Mouse (Mus musculus) heart, embryonic 10.5 days (tissue): Measurements from ENCODE around the gene Nusap1. TPM values are rescaled to one million over a fixed set of nuclear protein-coding genes. Genes with fewer than 3 reads are reported as not detected.

Experiments
- polyA plus RNA-seq: library from polyadenylated mRNA; unstranded; fragments of >200 nt; fragmentation: Nextera tagmentation; extraction: Ambion mirVana; gene quantifications from 2 replicates; pipeline ENCODE4 v1.2.1, GENCODE M21; 2016

Nusap1 gene
- polyA plus RNA-seq, 1 experiment from 2014 or later = 56.7 TPM

Other genes with a start within 250 kb of the Nusap1 start
- 2.7 and 3.4 TPM in 2 replicates for gene Ino80, start 140.6 kb upstream of the Nusap1 start, polyA plus RNA-seq
- 0.31 and 0.34 TPM in 2 replicates for gene Exd1, start 70.7 kb upstream of the Nusap1 start, polyA plus RNA-seq
- 42.4 and 47.4 TPM in 2 replicates for gene Chp1, start 70.6 kb upstream of the Nusap1 start, polyA plus RNA-seq
- gene Oip5, start 171 bp downstream of the Nusap1 start, polyA plus RNA-seq = 30.1 and 30.8 TPM in 2 replicates
- gene Ndufaf1, start 44.5 kb downstream of the Nusap1 start, polyA plus RNA-seq = 58.3 and 65.4 TPM in 2 replicates
- gene Rtf1, start 56.8 kb downstream of the Nusap1 start, polyA plus RNA-seq = 26.4 and 37.4 TPM in 2 replicates
- gene Itpka, start 124.0 kb downstream of the Nusap1 start, polyA plus RNA-seq = 2.7 and 3.1 TPM in 2 replicates
- gene Ltk, start 142.1 kb downstream of the Nusap1 start, polyA plus RNA-seq = 0.10 and 0.13 TPM in 2 replicates
- gene Rpap1, start 169.2 kb downstream of the Nusap1 start, polyA plus RNA-seq = 31.4 and 32.0 TPM in 2 replicates
- gene Tyro3, start 179.4 kb downstream of the Nusap1 start, polyA plus RNA-seq = 8.9 and 11.6 TPM in 2 replicates